Mouse (Mus musculus): ENCODE data around the gene Cacna1s. TPM values are rescaled to one million over a fixed set of nuclear protein-coding genes. Genes with fewer than 3 reads are reported as not detected.

Cacna1s gene
- total RNA-seq (2021): 1 to 10 TPM; 3.4 to 5.7 TPM

- intact Hi-C loops (cut with DNase I): loop anchor here (2.0 to 10.0 kb wide), 3 partner anchors 24 to 472 kb away; no protein-coding TSS in a partner anchor
- DNase-seq: no peak
Observed at GRCm38 (mm10) chr1:136052547-136052946, at the start of gene Cacna1s. Gene Cacna1s, plus strand, starts transcription at chr1:136052750.

- no peak for DNase-seq
- intact Hi-C loops (cut with DNase I): no loop called here
Observed at GRCm38 (mm10) chr1:136006292-136006748, 46.2 kb upstream of the Cacna1s start, which contains the start of gene Igfn1. Gene Igfn1, minus strand, starts transcription at chr1:136006342.

- DNase-seq: peak; percentile 67 to 77
- intact Hi-C loops (cut with DNase I): no loop called here
Observed at GRCm38 (mm10) chr1:136007211-136008158, 45.1 kb upstream of the Cacna1s start, which contains the start of gene Tmem9. Gene Tmem9, plus strand, starts transcription at chr1:136008150.

GRCm38 (mm10) chr1:136008159-136008533 is 44.4 kb upstream of the Cacna1s start:
- DNase-seq: no peak
- intact Hi-C loops (cut with DNase I): no loop called here

GRCm38 (mm10) chr1:136010247-136010646 is 42.3 kb upstream of the Cacna1s start:
- intact Hi-C loops (cut with DNase I): no loop called here
- no peak for DNase-seq

- no peak for DNase-seq
- intact Hi-C loops (cut with DNase I): no loop called here
Observed at GRCm38 (mm10) chr1:136013513-136013912, 39.0 kb upstream of the Cacna1s start.

- intact Hi-C loops (cut with DNase I): no loop called here
- no peak for DNase-seq
Observed at GRCm38 (mm10) chr1:136014796-136015502, 37.6 kb upstream of the Cacna1s start.

GRCm38 (mm10) chr1:136017307-136017706 is 35.2 kb upstream of the Cacna1s start:
- intact Hi-C loops (cut with DNase I): no loop called here

GRCm38 (mm10) chr1:136017907-136018313 is 34.6 kb upstream of the Cacna1s start:
- intact Hi-C loops (cut with DNase I): no loop called here
- DNase-seq: peak; percentile 90

More at GRCm38 (mm10) chr1:136017307-136017706, 35.2 kb upstream of the Cacna1s start:
- no peak for DNase-seq

- peak; percentile 6 to 17 for DNase-seq
- intact Hi-C loops (cut with DNase I): no loop called here
Observed at GRCm38 (mm10) chr1:136018390-136019189, 34.0 kb upstream of the Cacna1s start.

- no peak for DNase-seq
- intact Hi-C loops (cut with DNase I): no loop called here
Observed at GRCm38 (mm10) chr1:136030201-136030600, 22.3 kb upstream of the Cacna1s start.

- DNase-seq: no peak
- intact Hi-C loops (cut with DNase I): no loop called here
Observed at GRCm38 (mm10) chr1:136031697-136032096, 20.9 kb upstream of the Cacna1s start.

- intact Hi-C loops (cut with DNase I): no loop called here
- DNase-seq: no peak
Observed at GRCm38 (mm10) chr1:136032961-136033360, 19.6 kb upstream of the Cacna1s start.

- intact Hi-C loops (cut with DNase I): no loop called here
- DNase-seq: no peak
Observed at GRCm38 (mm10) chr1:136038746-136039538, 13.6 kb upstream of the Cacna1s start.

GRCm38 (mm10) chr1:136040452-136040851 is 12.1 kb upstream of the Cacna1s start:
- intact Hi-C loops (cut with DNase I): no loop called here

GRCm38 (mm10) chr1:136040874-136041273 is 11.7 kb upstream of the Cacna1s start:
- intact Hi-C loops (cut with DNase I): no loop called here
- DNase-seq: no peak

More at GRCm38 (mm10) chr1:136040452-136040851, 12.1 kb upstream of the Cacna1s start:
- DNase-seq: no peak

- intact Hi-C loops (cut with DNase I): no loop called here
Observed at GRCm38 (mm10) chr1:136045774-136046173, 6.8 kb upstream of the Cacna1s start.

GRCm38 (mm10) chr1:136047432-136047831 is 5.1 kb upstream of the Cacna1s start:
- intact Hi-C loops (cut with DNase I): no loop called here
- DNase-seq: no peak

More at GRCm38 (mm10) chr1:136045774-136046173, 6.8 kb upstream of the Cacna1s start:
- peak; percentile 22 to 47 for DNase-seq

GRCm38 (mm10) chr1:136047894-136048293 is 4.7 kb upstream of the Cacna1s start:
- no peak for DNase-seq
- intact Hi-C loops (cut with DNase I): no loop called here

All from heart, postnatal 36 days (tissue).